Mouse (Mus musculus) kidney, adult 2 months (tissue): Measurements from ENCODE around the gene Satb1.

Experiments
- CTCF ChIP-seq: fragments of 200-500 bp; conservative IDR thresholded peaks from 2 replicates; pipeline ENCODE4 v1.5.1; 2011; ENCODE audit warnings: low read depth, mild to moderate bottlenecking, control low read depth, low read length, moderate library complexity, mixed read lengths; ENCODE audit not compliant: insufficient read depth, insufficient read length
- POLR2A ChIP-seq: fragments of 200-500 bp; IDR thresholded peaks from one replicate; pipeline ENCODE4 v1.6.1; 2011; ENCODE audit warnings: low read depth, low read length, control low read depth

GRCm38 (mm10) chr17:51833578-51834361 lies 680 bp upstream of the Satb1 start:
- TF ChIP-seq CTCF (no peak), POLR2A (no peak)
